Mouse (Mus musculus): ENCODE measurements at regions not wholly inside any gene's neighbourhood (a gene's known extent, or its start where the extent isn't known, plus 50 kb on each side); places are given as distances from the start of the nearest gene placed in this dataset.

DNA sequence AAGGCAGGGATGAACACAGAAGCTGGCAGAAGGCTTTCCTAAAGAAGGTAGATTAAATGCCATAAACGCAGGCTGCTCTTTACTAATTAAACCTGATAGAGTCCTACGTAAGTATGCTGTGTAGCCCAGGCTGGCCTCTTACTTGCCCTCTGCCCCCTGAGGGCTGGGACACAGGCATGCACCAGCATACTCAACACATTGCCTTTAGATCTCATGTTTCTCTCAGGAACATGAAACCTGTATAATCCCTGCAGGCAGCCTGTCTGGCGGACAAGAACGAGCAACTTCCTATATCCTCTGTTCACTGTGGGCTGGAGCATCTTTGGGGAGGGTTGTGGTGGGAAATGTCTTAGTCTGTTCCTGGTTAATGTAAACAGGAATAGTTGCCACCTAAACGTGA lies 94.8 kb upstream of the Lclat1 start:
- Histone ChIP-seq H3K4me3 (ENCODE audit: control insufficient read depth in 1 of 2, insufficient read depth in 1 of 2, low read depth in 1 of 2, low read length in 2 of 2) (no peak overlapping the region), H3K27me3 (ENCODE audit: control insufficient read depth, insufficient read depth, low read length) (no peaks in the 10 kb centered on the region), H3K4me2 (ENCODE audit: low read length) (no peak overlapping the region), H3K27ac (replicated peaks in 1 of 2; ENCODE audit: control insufficient read depth in 1 of 2, insufficient read depth in 1 of 2, low read depth in 2 of 2, low read length in 2 of 2) (peak overlapping the region; percentile 29 to 69), H3K9me3 (ENCODE audit: control insufficient read depth, low read length) (no peaks in the 10 kb centered on the region), H3K36me3 (ENCODE audit: control insufficient read depth, insufficient read depth, low read length) (no peaks in the 10 kb centered on the region), H3K4me1 (ENCODE audit: control insufficient read depth in 2 of 2, insufficient read depth in 2 of 2, low read length in 2 of 2) (peaks cover 36 to 50% of the 10 kb centered on the region in 2 experiments), H3K9ac (ENCODE audit: low read length) (no peak overlapping the region)
- ATAC-seq (ENCODE audit: insufficient number of reproducible peaks, insufficient read depth, low FRiP score, low read depth), result no peak
- 54% methylated on average over 5 of the region's 5 CpGs for WGBS

DNA sequence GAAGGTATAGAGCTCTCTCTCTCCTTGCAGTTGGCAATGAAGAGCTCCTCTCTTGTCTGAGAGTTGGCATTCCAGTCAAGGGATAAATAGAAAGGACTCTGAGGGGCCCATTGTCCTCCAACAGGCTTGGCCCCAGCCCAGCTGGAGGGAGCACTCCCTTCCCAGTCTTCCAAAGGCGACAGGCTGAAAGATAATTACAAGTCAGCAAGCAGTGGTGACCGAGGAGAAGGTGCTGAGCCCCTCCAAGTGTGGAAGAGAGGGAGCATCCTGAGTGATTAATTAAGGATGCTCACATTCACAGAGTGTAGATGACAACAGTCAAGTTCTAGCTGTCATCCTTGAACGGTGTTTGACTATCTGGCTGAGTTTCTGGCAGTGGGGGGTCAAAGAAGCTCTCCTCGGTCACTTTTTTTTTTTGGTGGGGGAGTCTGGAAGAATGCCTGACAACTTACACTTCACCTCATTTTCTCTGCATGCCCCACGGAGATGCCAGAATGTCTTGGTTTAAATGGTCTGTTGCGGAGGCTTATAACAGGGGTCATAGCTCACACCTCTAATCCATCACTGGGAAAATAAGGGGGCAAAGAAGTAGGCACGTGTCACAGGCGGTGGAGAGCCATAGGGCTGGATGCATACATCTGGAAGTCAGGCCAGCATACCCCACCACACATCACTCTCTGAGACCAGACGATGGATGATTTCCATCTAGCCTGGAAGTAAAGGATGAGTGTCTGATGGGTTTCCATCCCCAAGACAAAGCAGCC lies 93.5 kb upstream of the Lclat1 start:
- peak; percentile 57; the same call in 1 of the 2 replicates for ATAC-seq (ENCODE audit: insufficient number of reproducible peaks, insufficient read depth, low FRiP score, low read depth)
- WGBS, result 48% methylated on average over 9 of the region's 9 CpGs
- Histone ChIP-seq H3K4me3 (ENCODE audit: control insufficient read depth in 1 of 2, insufficient read depth in 1 of 2, low read depth in 1 of 2, low read length in 2 of 2) (no peak overlapping the region), H3K4me1 (ENCODE audit: control insufficient read depth in 2 of 2, insufficient read depth in 2 of 2, low read length in 2 of 2) (peaks cover 31 to 45% of the 10 kb centered on the region in 2 experiments), H3K27me3 (ENCODE audit: control insufficient read depth, insufficient read depth, low read length) (no peaks in the 10 kb centered on the region), H3K36me3 (ENCODE audit: control insufficient read depth, insufficient read depth, low read length) (no peaks in the 10 kb centered on the region), H3K9me3 (ENCODE audit: control insufficient read depth, low read length) (no peaks in the 10 kb centered on the region), H3K9ac (ENCODE audit: low read length) (no peak overlapping the region), H3K27ac (replicated peaks in 1 of 2; ENCODE audit: control insufficient read depth in 1 of 2, insufficient read depth in 1 of 2, low read depth in 2 of 2, low read length in 2 of 2) (peak overlapping the region; percentile 3 to 69; a peak in 3 of 4 replicates), H3K4me2 (ENCODE audit: low read length) (no peak overlapping the region)

DNA sequence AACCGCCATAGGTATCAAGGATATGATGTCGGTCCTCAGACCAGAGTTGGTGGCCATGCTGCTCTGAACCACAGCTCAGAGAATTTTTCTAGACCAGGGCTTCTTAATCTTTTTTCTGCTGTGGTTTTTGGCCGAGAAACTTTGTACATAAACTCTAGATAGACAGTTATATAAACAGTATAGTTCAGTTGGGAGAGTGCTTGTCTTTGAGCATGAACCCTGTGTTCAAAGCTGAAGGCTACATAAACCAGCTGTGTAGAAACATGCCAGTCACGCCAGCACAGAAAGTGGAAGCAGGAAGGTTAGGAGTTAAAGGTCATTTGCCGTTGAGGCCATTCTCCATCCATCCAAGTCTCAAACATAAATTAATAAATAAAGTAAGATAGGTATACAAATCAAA lies 90.6 kb upstream of the Lclat1 start:
- Histone ChIP-seq H3K36me3 (ENCODE audit: control insufficient read depth, insufficient read depth, low read length) (no peaks in the 10 kb centered on the region), H3K9ac (ENCODE audit: low read length) (no peak overlapping the region), H3K4me2 (ENCODE audit: low read length) (no peak overlapping the region), H3K27me3 (ENCODE audit: control insufficient read depth, insufficient read depth, low read length) (no peaks in the 10 kb centered on the region), H3K4me1 (ENCODE audit: control insufficient read depth in 2 of 2, insufficient read depth in 2 of 2, low read length in 2 of 2) (peaks cover 37 to 47% of the 10 kb centered on the region in 2 experiments), H3K9me3 (ENCODE audit: control insufficient read depth, low read length) (no peaks in the 10 kb centered on the region), H3K4me3 (ENCODE audit: control insufficient read depth in 1 of 2, insufficient read depth in 1 of 2, low read depth in 1 of 2, low read length in 2 of 2) (no peak overlapping the region), H3K27ac (replicated peaks in 1 of 2; ENCODE audit: control insufficient read depth in 1 of 2, insufficient read depth in 1 of 2, low read depth in 2 of 2, low read length in 2 of 2) (no peak overlapping the region)
- no peak for ATAC-seq (ENCODE audit: insufficient number of reproducible peaks, insufficient read depth, low FRiP score, low read depth)
- WGBS, result 83% methylated on average over 5 of the region's 5 CpGs

DNA sequence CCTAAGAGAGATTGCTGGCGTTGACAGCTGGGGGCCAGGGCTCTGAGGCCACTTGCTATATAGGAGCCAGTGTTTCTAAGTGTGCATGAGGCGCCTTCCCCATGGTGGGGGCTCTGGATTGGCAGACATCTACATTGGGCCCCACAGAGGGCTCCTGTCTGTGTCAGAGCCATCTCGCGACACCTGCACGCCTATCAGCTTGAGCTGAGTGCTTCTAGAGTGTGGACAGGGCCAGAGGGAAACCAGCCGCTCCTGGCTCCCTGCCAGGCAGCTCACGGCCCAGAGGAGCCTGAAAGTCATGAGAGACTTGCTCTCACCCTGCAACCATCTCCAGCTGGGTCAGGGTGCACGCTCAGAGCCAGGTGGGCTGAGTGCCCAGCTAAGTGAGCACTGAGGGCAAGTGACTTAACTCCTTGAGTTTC lies 85.1 kb upstream of the Lclat1 start:
- H3K27me3 ChIP-seq (ENCODE audit: control insufficient read depth, insufficient read depth, low read length), result no peaks in the 10 kb centered on the region
- peaks cover 22 to 23% of the 10 kb centered on the region in 2 experiments for H3K4me1 ChIP-seq (ENCODE audit: control insufficient read depth in 2 of 2, insufficient read depth in 2 of 2, low read length in 2 of 2)
- peak overlapping the region; percentile 90 for H3K27ac ChIP-seq (replicated peaks in 1 of 2; ENCODE audit: control insufficient read depth in 1 of 2, insufficient read depth in 1 of 2, low read depth in 2 of 2, low read length in 2 of 2)
- H3K9me3 ChIP-seq (ENCODE audit: control insufficient read depth, low read length), result no peaks in the 10 kb centered on the region
- H3K36me3 ChIP-seq (ENCODE audit: control insufficient read depth, insufficient read depth, low read length), result no peaks in the 10 kb centered on the region
- no peak overlapping the region for H3K4me3 ChIP-seq (ENCODE audit: control insufficient read depth in 1 of 2, insufficient read depth in 1 of 2, low read depth in 1 of 2, low read length in 2 of 2)
- H3K4me2 ChIP-seq (ENCODE audit: low read length), result no peak overlapping the region
- H3K9ac ChIP-seq (ENCODE audit: low read length), result peak overlapping the region; percentile 44; the same call in 1 of the 2 replicates
- ATAC-seq (ENCODE audit: insufficient number of reproducible peaks, insufficient read depth, low FRiP score, low read depth), result peak; percentile 99
- WGBS, result 6% methylated on average over 8 of the region's 8 CpGs

DNA sequence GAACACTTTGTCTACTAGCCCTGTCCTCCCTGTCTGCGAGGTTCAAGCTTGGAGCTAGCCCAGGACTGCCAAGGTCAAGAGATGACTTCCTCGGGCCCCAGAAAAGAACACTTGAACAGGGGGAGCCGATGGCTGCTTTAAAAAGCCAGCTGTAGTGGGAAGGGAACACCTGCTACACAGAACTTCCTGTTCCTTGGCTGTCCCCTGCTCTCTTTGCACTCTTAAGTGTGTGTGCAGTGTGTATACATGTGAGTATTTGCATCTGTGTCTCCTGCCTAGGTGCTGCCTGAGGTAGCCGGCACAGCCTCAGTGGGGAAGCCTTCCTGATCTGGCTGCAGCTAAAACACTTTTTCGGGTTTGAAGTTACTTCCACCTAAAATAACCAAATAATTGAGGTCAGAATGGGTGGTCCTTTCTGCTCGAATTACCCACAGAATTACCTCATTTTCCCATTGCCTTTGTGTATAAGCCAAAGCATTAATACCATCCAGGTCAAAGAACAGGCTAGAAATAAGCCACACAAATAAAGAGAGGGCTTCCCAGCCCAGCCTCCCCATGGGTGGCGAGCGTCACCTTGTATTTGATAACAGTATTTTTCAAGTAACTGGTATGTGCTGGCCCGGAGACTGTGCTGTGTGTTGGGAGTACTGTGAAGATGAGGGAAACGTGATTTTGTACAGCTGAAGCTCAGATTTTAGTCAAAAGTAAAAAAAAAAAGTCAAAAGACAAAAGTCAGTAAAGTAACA lies 84.2 kb upstream of the Lclat1 start:
- no peak for ATAC-seq (ENCODE audit: insufficient number of reproducible peaks, insufficient read depth, low FRiP score, low read depth)
- WGBS, result 26% methylated on average over 10 of the region's 10 CpGs

DNA sequence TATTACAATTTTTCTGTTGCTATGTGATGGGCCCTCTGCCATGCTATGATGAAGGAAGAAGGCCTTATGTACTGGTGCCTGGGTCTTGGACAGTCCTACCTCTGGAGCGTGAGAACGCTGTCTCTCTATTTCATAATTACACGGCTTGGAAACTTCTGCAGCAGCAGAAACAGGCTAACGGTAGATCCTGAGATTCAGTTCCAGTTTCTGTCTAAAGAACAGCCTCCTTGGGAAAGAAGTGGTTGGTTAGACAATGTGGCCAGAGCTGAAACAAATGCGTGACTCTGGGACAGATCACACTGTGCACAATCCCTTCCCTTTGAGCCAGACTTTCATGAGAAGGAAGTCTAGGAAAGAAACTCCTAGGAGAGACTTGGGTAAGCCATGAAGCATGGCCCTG lies 80.7 kb upstream of the Lclat1 start:
- 97% methylated on average over 5 of the region's 5 CpGs for WGBS
- no peak for ATAC-seq (ENCODE audit: insufficient number of reproducible peaks, insufficient read depth, low FRiP score, low read depth)
- H3K36me3 ChIP-seq (ENCODE audit: control insufficient read depth, insufficient read depth, low read length), result no peaks in the 10 kb centered on the region

More for the DNA sequence above, 84.2 kb upstream of the Lclat1 start:
- peak overlapping the region; percentile 44 for H3K9ac ChIP-seq (ENCODE audit: low read length)
- H3K27ac ChIP-seq (replicated peaks in 1 of 2; ENCODE audit: control insufficient read depth in 1 of 2, insufficient read depth in 1 of 2, low read depth in 2 of 2, low read length in 2 of 2), result peak overlapping the region; percentile 90
- no peak overlapping the region for H3K4me2 ChIP-seq (ENCODE audit: low read length)
- no peaks in the 10 kb centered on the region for H3K27me3 ChIP-seq (ENCODE audit: control insufficient read depth, insufficient read depth, low read length)
- H3K4me1 ChIP-seq (ENCODE audit: control insufficient read depth in 2 of 2, insufficient read depth in 2 of 2, low read length in 2 of 2), result peaks cover 22 to 23% of the 10 kb centered on the region in 2 experiments
- H3K9me3 ChIP-seq (ENCODE audit: control insufficient read depth, low read length), result 0 out of 2 replicates have a peak, but pooled peaks cover 3% of the 10 kb centered on the region
- no peak overlapping the region for H3K4me3 ChIP-seq (ENCODE audit: control insufficient read depth in 1 of 2, insufficient read depth in 1 of 2, low read depth in 1 of 2, low read length in 2 of 2)
- H3K36me3 ChIP-seq (ENCODE audit: control insufficient read depth, insufficient read depth, low read length), result no peaks in the 10 kb centered on the region

DNA sequence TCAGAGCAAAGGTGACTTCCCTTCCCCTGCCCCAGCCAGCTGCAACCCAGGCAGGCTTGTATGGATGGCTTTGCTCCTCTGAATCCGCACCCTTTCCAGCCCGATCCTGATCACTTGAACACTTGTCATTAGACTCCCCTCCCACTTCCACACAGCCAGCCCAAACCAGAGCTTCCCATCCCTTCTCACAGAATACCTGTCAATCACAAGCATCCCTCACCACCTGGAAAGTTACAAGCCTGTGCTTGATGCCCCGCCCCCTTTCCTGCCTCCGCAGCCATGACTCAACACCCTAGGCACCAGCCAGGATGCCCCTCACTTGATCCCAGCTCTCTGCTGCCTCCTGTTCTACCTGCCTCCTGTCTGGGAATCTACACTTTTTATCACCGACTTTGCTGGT lies 76.0 kb upstream of the Lclat1 start:
- Histone ChIP-seq H3K9ac (ENCODE audit: low read length) (no peak overlapping the region), H3K4me1 (ENCODE audit: control insufficient read depth in 2 of 2, insufficient read depth in 2 of 2, low read length in 2 of 2) (peaks cover 6 to 25% of the 10 kb centered on the region in 2 experiments), H3K27ac (replicated peaks in 1 of 2; ENCODE audit: control insufficient read depth in 1 of 2, insufficient read depth in 1 of 2, low read depth in 2 of 2, low read length in 2 of 2) (no peak overlapping the region), H3K4me3 (ENCODE audit: control insufficient read depth in 1 of 2, insufficient read depth in 1 of 2, low read depth in 1 of 2, low read length in 2 of 2) (no peak overlapping the region), H3K4me2 (ENCODE audit: low read length) (no peak overlapping the region), H3K36me3 (ENCODE audit: control insufficient read depth, insufficient read depth, low read length) (no peaks in the 10 kb centered on the region), H3K27me3 (ENCODE audit: control insufficient read depth, insufficient read depth, low read length) (no peaks in the 10 kb centered on the region), H3K9me3 (ENCODE audit: control insufficient read depth, low read length) (0 out of 2 replicates have a peak, but pooled peaks cover 3% of the 10 kb centered on the region)
- ATAC-seq (ENCODE audit: insufficient number of reproducible peaks, insufficient read depth, low FRiP score, low read depth), result no peak
- 70% methylated on average over 5 of the region's 5 CpGs for WGBS

More for the DNA sequence above, 80.7 kb upstream of the Lclat1 start:
- Histone ChIP-seq H3K27ac (replicated peaks in 1 of 2; ENCODE audit: control insufficient read depth in 1 of 2, insufficient read depth in 1 of 2, low read depth in 2 of 2, low read length in 2 of 2) (no peak overlapping the region), H3K9me3 (ENCODE audit: control insufficient read depth, low read length) (0 out of 2 replicates have a peak, but pooled peaks cover 3% of the 10 kb centered on the region), H3K4me1 (ENCODE audit: control insufficient read depth in 2 of 2, insufficient read depth in 2 of 2, low read length in 2 of 2) (peaks cover 14 to 15% of the 10 kb centered on the region in 2 experiments), H3K4me2 (ENCODE audit: low read length) (no peak overlapping the region), H3K4me3 (ENCODE audit: control insufficient read depth in 1 of 2, insufficient read depth in 1 of 2, low read depth in 1 of 2, low read length in 2 of 2) (no peak overlapping the region), H3K9ac (ENCODE audit: low read length) (no peak overlapping the region), H3K27me3 (ENCODE audit: control insufficient read depth, insufficient read depth, low read length) (no peaks in the 10 kb centered on the region)
